Comparison of ENCODE assay signal across 8 mouse cellular contexts in the genomic region with DNA sequence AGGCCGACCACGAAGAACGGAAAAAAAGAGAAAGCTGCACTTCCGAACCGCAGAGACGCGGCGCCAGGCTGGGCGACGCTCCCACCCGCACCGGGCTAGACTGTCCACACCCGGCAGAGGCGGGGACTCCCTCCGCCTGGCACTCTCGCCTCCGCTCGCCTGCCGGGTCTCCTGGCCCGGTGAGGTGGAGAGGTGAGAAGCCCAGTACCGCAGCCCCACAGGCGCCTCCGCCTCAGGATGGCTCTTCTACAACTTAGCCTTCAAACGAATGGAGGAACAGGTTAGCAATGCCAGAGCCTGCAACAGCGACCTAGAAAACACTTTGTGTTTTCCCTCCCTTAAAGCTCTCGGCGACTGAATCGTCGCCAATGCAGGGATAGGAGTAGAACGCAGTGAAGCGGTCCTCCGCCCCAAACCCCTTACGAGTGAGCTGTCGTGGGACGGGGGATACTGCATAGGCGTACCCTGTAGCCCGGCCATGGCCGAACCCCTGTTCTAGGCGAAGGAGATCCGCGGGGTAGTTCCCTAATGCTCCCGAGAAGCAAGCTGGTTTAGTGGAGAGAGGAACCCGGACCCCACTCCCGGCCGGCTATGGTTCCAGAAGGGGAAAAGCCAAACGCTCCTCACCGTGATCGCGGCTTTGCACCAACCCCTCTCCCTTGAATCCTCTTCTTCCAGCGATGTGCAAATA. TPM values are rescaled to one million over a fixed set of nuclear protein-coding genes. Genes with fewer than 3 reads are reported as not detected.
DNase-seq lines count a peak whose midpoint lies in the region; ATAC-seq and TF ChIP-seq lines count a peak whose summit lies in the region.

No protein-coding gene starts in this region.

- no peak for DNase-seq in Patski (ENCODE audit: low read depth, low spot score)
- peak; percentile 72 for DNase-seq in cerebellum, adult 9-10 months
- peak; percentile 19 to 37 for DNase-seq in frontal cortex, postnatal 25 days (ENCODE audit: low spot score in 2 of 2)
- DNase-seq in left cerebral cortex, adult 9 months (ENCODE audit: low spot score in 2 of 2): peak; percentile 8 to 42
- peak; percentile 57 for DNase-seq in retina, postnatal 1 day
- peak; percentile 52 to 56 for DNase-seq in urinary bladder, postnatal 36 days (ENCODE audit: low spot score in 2 of 2)

- no peaks in the 10 kb centered on the region for H3K9me3 ChIP-seq in hindbrain, embryonic 13.5 days

- H3K4me3 ChIP-seq in hindbrain, embryonic 13.5 days: peak overlapping the region; percentile 87
- peak overlapping the region; percentile 98 for H3K4me3 ChIP-seq in macrophage (ENCODE audit: inconsistent target)

- no peak for TF ChIP-seq CTCF in Patski (IDR thresholded peaks at IDR 0.05)

- H3K9ac ChIP-seq in hindbrain, embryonic 13.5 days: peak overlapping the region; percentile 96

- WGBS in hindbrain, embryonic 13.5 days: under 1% methylated on average over 49 of the region's 50 CpGs
- WGBS in macrophage (ENCODE audit: missing documents): 0% methylated on average over 48 of the region's 50 CpGs

- peak overlapping the region; percentile 99 for H3K27ac ChIP-seq in hindbrain, embryonic 13.5 days
- peak overlapping the region; percentile 92 for H3K27ac ChIP-seq in macrophage

- peaks cover 33% of the 10 kb centered on the region for H3K4me1 ChIP-seq in hindbrain, embryonic 13.5 days (replicated peaks)

- POLR2A ChIA-PET in Patski (lab: Charles Lee): interaction anchor here (0.9 to 1.5 kb wide), 5 partner anchors 11 to 299 kb away, joined by 3 read pairs; no protein-coding TSS in a partner anchor

- CTCF ChIA-PET in Patski (lab: Charles Lee): interaction anchor here (1.3 to 1.7 kb wide), 3 partner anchors 26 to 421 kb away, joined by 3 to 6 read pairs (median 5); no protein-coding TSS in a partner anchor

- H3K36me3 ChIP-seq in hindbrain, embryonic 13.5 days: peaks cover 7% of the 10 kb centered on the region; the same call in 1 of the 2 replicates
- H3K36me3 ChIP-seq in macrophage (ENCODE audit: inconsistent target): no peaks in the 10 kb centered on the region

- peak; percentile 1 for ATAC-seq in Patski
- ATAC-seq in hindbrain, embryonic 13.5 days (ENCODE audit: low FRiP score): no peak

- in situ Hi-C loops in Patski (cut with MboI; ENCODE audit: low pct_unique_long_range_greater_than_20kb): no loop called here

- H3K79me2 ChIP-seq in macrophage (ENCODE audit: inconsistent target): peaks cover 51% of the 10 kb centered on the region

- no peaks in the 10 kb centered on the region for H3K27me3 ChIP-seq in Patski
- H3K27me3 ChIP-seq in hindbrain, embryonic 13.5 days: 0 out of 2 replicates have a peak, but pooled peaks cover 3% of the 10 kb centered on the region

- H3K4me2 ChIP-seq in hindbrain, embryonic 13.5 days: peak overlapping the region; percentile 97

RNA-seq across cellular contexts. Expression of gene Spry2, which starts 0.5 kb away (rescaled TPM):
- polyA plus RNA-seq in Patski (2021): 42.2 TPM
- polyA plus RNA-seq in hindbrain, embryonic 13.5 days (2015; fragmentation: Nextera tagmentation; extraction: Ambion mirVana): 39.0 and 42.2 TPM in 2 replicates
- 10 to 100 TPM in 1 of 26 experiments, 1 to 10 TPM in 25; 1.1 to 13.1 (median 3.9) TPM for total RNA-seq in macrophage (2018; cell fraction: chromatin; rRNA removed)
- total RNA-seq in macrophage (2018; cell fraction: cytosol; rRNA removed): 10 to 100 TPM in 3 of 26 experiments, 1 to 10 TPM in 23; 1.3 to 14.4 (median 4.5) TPM
- total RNA-seq in macrophage (2018; cell fraction: nucleus; rRNA removed): 10 to 100 TPM in 7 of 26 experiments, 1 to 10 TPM in 19; 3.2 to 23.0 (median 5.9) TPM
- 2.3 to 14.3 TPM (median 3.0 TPM) in 3 replicates for polyA plus RNA-seq in macrophage (2018)
